Mouse (Mus musculus): ENCODE results near the gene Cycs.

- TF ChIP-seq CTCF (IDR thresholded peaks at IDR 0.05; ENCODE audit: control insufficient read depth, insufficient read depth, low read length) (no peak), POLR2A (IDR thresholded peaks at IDR 0.05; ENCODE audit: borderline replicate concordance, control insufficient read depth, low read depth, low read length) (no peak)
Observed at GRCm38 (mm10) chr6:50566997-50567255, 588 bp upstream of the Cycs start.
